Mouse (Mus musculus): ENCODE results near the gene Usp2. TPM values are rescaled to one million over a fixed set of nuclear protein-coding genes. Genes with fewer than 3 reads are reported as not detected.

Usp2 gene
- total RNA-seq, 1 experiment: 3.9 TPM

DNA sequence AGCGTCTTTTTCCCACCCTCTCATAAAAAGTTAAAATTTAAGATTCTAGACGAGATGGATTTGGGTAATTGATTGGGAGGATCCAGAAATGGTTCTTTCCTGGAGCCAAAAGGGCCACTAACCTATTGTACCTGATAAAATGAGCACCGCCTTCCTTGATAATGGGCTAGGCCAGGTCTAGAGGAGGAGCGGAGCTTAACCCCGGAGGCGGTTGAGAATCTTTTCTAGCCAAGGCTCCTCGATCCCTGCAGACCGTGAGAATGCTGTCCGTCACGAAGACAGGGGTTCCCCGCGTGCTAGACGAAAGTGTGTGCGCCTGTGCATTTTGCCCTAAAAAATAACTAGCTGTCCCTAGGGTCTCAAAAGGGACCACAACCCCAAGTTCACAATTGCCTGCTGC, 17.4 kb downstream of the Usp2 start:
- no peaks in the 10 kb centered on the region for H3K9me3 ChIP-seq (ENCODE audit: control insufficient read depth, insufficient read depth, low read depth, low read length)
- DNase-seq (ENCODE audit: low read depth, low spot score): no peak
- H3K27ac ChIP-seq (ENCODE audit: insufficient read depth, low read depth, low read length, poor library complexity, severe bottlenecking): no peak overlapping the region
- peaks cover 4 to 17% of the 10 kb centered on the region in 2 experiments for H3K4me1 ChIP-seq (ENCODE audit: control insufficient read depth in 2 of 2, insufficient read depth in 2 of 2, low read length in 2 of 2, poor library complexity in 1 of 2)
- H3K36me3 ChIP-seq (ENCODE audit: control insufficient read depth, insufficient read depth, low read length, poor library complexity, severe bottlenecking): no peaks in the 10 kb centered on the region
- TF ChIP-seq ZC3H11A (IDR thresholded peaks at IDR 0.05; ENCODE audit: borderline replicate concordance, low read depth, low read length) (no peak), MAFK (IDR thresholded peaks at IDR 0.05; ENCODE audit: insufficient read depth, low read depth, low read length) (no peak), ZNF384 (IDR thresholded peaks at IDR 0.05; ENCODE audit: low read depth, low read length) (no peak), HCFC1 (IDR thresholded peaks at IDR 0.05; ENCODE audit: borderline replicate concordance, insufficient read depth, low read length) (no peak), CHD2 (IDR thresholded peaks at IDR 0.05; ENCODE audit: low read depth, low read length) (no peak)
- in situ Hi-C loops (cut with MboI; ENCODE audit: low sequenced_read_pairs in 2 of 2, unreplicated experiment in 2 of 2): no loop called here
- H3K4me3 ChIP-seq (ENCODE audit: insufficient read depth in 1 of 2, low read depth in 1 of 2, low read length in 2 of 2, poor library complexity in 1 of 2, severe bottlenecking in 1 of 2): peak overlapping the region; percentile 80 to 87
- peak overlapping the region; percentile 21 for H3K9ac ChIP-seq (ENCODE audit: insufficient read depth, low read depth, low read length, poor library complexity, severe bottlenecking)

DNA sequence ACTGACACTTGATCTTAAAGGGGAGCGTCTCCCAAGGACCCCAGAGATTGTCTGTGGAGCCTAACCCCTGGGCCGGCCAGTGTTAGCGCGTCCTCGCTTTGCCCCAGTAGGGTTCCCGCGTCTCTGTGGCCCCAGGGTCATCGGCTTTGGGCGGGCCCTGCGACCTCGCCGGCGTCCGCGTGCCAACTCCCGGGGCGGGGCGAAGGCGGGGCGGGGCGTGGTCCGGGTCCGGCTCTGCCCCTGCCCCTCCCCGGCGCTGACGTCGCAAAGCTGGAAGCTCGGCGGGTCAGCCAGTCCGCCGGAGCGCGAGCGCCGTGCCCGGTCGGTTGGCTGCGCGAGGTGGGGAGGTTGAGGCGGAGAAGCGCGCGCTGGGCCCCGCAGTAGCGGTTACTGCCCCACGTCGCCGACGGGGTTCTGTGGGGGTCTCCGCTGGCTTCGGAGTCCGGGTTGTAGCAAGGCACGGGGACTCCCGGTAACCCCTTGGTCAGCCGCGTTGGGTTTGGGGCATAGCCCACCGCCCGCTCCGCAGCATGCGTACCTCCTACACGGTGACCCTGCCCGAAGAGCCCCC, 17.9 kb downstream of the Usp2 start:
- TF ChIP-seq CHD2 (IDR thresholded peaks at IDR 0.05; ENCODE audit: low read depth, low read length) (no peak), HCFC1 (IDR thresholded peaks at IDR 0.05; ENCODE audit: borderline replicate concordance, insufficient read depth, low read length) (no peak), ZC3H11A (IDR thresholded peaks at IDR 0.05; ENCODE audit: borderline replicate concordance, low read depth, low read length) (no peak), ZNF384 (IDR thresholded peaks at IDR 0.05; ENCODE audit: low read depth, low read length) (no peak), MAFK (IDR thresholded peaks at IDR 0.05; ENCODE audit: insufficient read depth, low read depth, low read length) (no peak)
- Histone ChIP-seq H3K4me1 (ENCODE audit: control insufficient read depth in 2 of 2, insufficient read depth in 2 of 2, low read length in 2 of 2, poor library complexity in 1 of 2) (peaks cover 4 to 22% of the 10 kb centered on the region in 2 experiments), H3K9ac (ENCODE audit: insufficient read depth, low read depth, low read length, poor library complexity, severe bottlenecking) (peak overlapping the region; percentile 79), H3K36me3 (ENCODE audit: control insufficient read depth, insufficient read depth, low read length, poor library complexity, severe bottlenecking) (no peaks in the 10 kb centered on the region), H3K9me3 (ENCODE audit: control insufficient read depth, insufficient read depth, low read depth, low read length) (no peaks in the 10 kb centered on the region), H3K27ac (ENCODE audit: insufficient read depth, low read depth, low read length, poor library complexity, severe bottlenecking) (no peak overlapping the region), H3K4me3 (ENCODE audit: insufficient read depth in 1 of 2, low read depth in 1 of 2, low read length in 2 of 2, poor library complexity in 1 of 2, severe bottlenecking in 1 of 2) (peak overlapping the region; percentile 80 to 87)
- in situ Hi-C loops (cut with MboI; ENCODE audit: low sequenced_read_pairs in 2 of 2, unreplicated experiment in 2 of 2): no loop called here
- DNase-seq (ENCODE audit: low read depth, low spot score): no peak

DNA sequence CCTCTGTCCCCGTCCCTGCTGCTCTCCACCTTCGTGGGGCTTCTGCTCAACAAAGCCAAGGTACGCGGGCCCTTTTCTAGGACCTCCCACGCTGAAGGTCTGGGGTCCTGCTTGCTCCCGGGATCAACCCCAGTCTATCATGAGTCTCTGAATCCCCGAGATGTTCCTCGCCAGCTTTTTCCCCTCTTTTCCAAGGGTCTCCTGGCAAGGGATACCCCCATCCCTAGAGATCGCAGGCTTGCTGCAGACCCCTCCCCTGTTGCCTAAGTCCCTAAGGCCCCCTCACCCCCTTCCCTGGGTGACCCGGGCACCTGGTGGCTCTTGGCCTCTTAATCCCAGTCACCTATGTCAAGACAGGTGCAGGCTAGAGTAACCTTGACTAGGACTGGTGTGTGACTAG, 18.5 kb downstream of the Usp2 start:
- Histone ChIP-seq H3K9ac (ENCODE audit: insufficient read depth, low read depth, low read length, poor library complexity, severe bottlenecking) (peak overlapping the region; percentile 79), H3K36me3 (ENCODE audit: control insufficient read depth, insufficient read depth, low read length, poor library complexity, severe bottlenecking) (no peaks in the 10 kb centered on the region), H3K9me3 (ENCODE audit: control insufficient read depth, insufficient read depth, low read depth, low read length) (no peaks in the 10 kb centered on the region), H3K4me1 (ENCODE audit: control insufficient read depth in 2 of 2, insufficient read depth in 2 of 2, low read length in 2 of 2, poor library complexity in 1 of 2) (peaks cover 4 to 27% of the 10 kb centered on the region in 2 experiments), H3K27ac (ENCODE audit: insufficient read depth, low read depth, low read length, poor library complexity, severe bottlenecking) (no peak overlapping the region), H3K4me3 (ENCODE audit: insufficient read depth in 1 of 2, low read depth in 1 of 2, low read length in 2 of 2, poor library complexity in 1 of 2, severe bottlenecking in 1 of 2) (peak overlapping the region; percentile 80 to 87)
- TF ChIP-seq MAFK (IDR thresholded peaks at IDR 0.05; ENCODE audit: insufficient read depth, low read depth, low read length) (no peak), ZC3H11A (IDR thresholded peaks at IDR 0.05; ENCODE audit: borderline replicate concordance, low read depth, low read length) (no peak), HCFC1 (IDR thresholded peaks at IDR 0.05; ENCODE audit: borderline replicate concordance, insufficient read depth, low read length) (no peak), ZNF384 (IDR thresholded peaks at IDR 0.05; ENCODE audit: low read depth, low read length) (no peak), CHD2 (IDR thresholded peaks at IDR 0.05; ENCODE audit: low read depth, low read length) (no peak)
- in situ Hi-C loops (cut with MboI; ENCODE audit: low sequenced_read_pairs in 2 of 2, unreplicated experiment in 2 of 2): no loop called here
- DNase-seq (ENCODE audit: low read depth, low spot score): no peak

DNA sequence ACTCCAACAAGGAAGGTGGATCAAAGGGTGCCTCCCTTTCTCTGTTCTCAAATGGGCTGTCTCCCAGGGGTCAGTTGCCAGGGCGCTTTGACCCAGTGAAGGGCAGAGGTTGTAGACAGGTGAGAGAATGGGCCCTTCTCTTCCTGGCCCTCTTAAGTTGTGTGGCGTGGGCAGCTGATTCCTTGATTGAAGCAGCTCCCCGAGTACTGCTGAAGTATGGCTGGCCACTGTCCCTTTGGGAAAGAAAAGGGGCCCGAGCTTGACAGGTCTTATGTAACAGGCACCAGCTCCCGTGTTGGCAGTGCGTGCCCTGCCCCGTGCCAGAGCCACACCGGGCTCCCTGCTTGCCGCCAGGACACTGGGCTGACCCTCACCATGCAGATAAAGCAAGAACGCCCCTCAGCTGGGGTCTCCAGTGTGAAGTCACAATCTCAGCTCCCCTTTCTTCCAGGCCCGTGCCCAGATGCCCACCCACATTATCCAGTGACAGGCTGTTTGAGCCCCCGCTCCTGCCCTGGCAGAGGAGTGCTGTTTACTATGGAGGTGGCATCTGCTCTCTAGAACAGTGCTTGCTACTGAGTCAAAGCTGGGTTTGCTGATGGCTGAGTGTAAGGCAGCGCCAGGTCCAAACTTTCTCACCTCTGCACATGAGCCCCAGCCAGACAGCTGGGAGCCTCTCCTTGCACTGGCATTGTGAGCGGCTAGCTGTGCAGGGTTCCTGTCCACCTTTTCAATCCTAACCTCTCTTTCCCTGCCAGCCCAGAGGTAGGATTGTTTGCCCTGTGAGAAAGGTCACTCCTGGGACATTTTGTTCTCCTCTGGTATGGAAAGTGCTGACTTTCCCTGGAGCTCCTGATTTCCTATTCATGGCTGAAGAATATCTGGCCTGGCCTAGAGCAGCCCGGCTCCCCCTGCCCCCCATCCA, 19.2 kb downstream of the Usp2 start:
- no peaks in the 10 kb centered on the region for H3K36me3 ChIP-seq (ENCODE audit: control insufficient read depth, insufficient read depth, low read length, poor library complexity, severe bottlenecking)
- TF ChIP-seq CHD2 (IDR thresholded peaks at IDR 0.05; ENCODE audit: low read depth, low read length): no peak
- no peak for TF ChIP-seq ZNF384 (IDR thresholded peaks at IDR 0.05; ENCODE audit: low read depth, low read length)
- no peak for TF ChIP-seq MAFK (IDR thresholded peaks at IDR 0.05; ENCODE audit: insufficient read depth, low read depth, low read length)
- no peak for TF ChIP-seq ZC3H11A (IDR thresholded peaks at IDR 0.05; ENCODE audit: borderline replicate concordance, low read depth, low read length)
- TF ChIP-seq HCFC1 (IDR thresholded peaks at IDR 0.05; ENCODE audit: borderline replicate concordance, insufficient read depth, low read length): no peak
- no peak overlapping the region for H3K4me3 ChIP-seq (ENCODE audit: insufficient read depth in 1 of 2, low read depth in 1 of 2, low read length in 2 of 2, poor library complexity in 1 of 2, severe bottlenecking in 1 of 2)
- peaks cover 4 to 27% of the 10 kb centered on the region in 2 experiments for H3K4me1 ChIP-seq (ENCODE audit: control insufficient read depth in 2 of 2, insufficient read depth in 2 of 2, low read length in 2 of 2, poor library complexity in 1 of 2)
- no peaks in the 10 kb centered on the region for H3K9me3 ChIP-seq (ENCODE audit: control insufficient read depth, insufficient read depth, low read depth, low read length)
- in situ Hi-C loops (cut with MboI; ENCODE audit: low sequenced_read_pairs in 2 of 2, unreplicated experiment in 2 of 2): no loop called here
- no peak overlapping the region for H3K27ac ChIP-seq (ENCODE audit: insufficient read depth, low read depth, low read length, poor library complexity, severe bottlenecking)
- DNase-seq (ENCODE audit: low read depth, low spot score): no peak
- no peak overlapping the region for H3K9ac ChIP-seq (ENCODE audit: insufficient read depth, low read depth, low read length, poor library complexity, severe bottlenecking)
